Mouse (Mus musculus): ENCODE data around the gene Phf2. TPM values are rescaled to one million over a fixed set of nuclear protein-coding genes. Genes with fewer than 3 reads are reported as not detected.
A peak's percentile ranks its signal among the peaks of the same experiment; 100 is the strongest.

Phf2 gene
- polyA plus RNA-seq, 1 experiment, result 43.3 TPM

DNA sequence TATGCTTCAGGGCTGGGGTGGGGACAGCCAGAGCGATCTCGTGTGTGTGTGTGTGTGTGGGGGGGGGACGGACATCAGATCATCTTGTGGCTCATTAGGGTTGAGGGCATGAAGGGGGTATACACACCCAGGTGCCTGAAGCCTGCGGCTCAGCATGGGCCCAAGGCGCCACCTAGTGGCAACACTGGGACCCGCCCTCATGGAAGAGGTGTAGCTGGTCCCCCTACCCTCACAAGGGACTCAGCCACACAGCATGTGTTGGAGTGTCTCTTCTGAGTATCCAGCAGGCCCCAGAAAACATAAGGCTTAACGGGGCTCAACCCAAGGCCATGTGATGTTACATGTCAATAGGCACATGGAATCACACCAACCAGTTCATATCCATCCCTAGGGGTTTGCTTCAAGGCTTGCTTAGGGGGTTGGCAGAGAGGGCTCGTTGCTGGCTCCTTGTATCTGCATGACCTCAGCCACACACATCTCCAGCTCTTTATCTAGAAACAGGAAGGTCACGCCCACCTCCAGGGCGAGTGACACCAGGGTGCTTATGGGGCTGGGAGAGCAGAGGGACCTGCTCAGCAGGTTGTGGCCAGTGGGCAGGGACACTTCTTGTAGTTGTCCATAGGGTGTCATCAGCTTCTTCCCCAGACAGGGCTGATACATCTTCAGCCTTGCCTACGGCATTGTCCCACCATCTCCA lies 69.9 kb downstream of the Phf2 start:
- DNase-seq (ENCODE audit: low read depth), result peak; percentile 77
- no peak for TF ChIP-seq POLR2A (IDR thresholded peaks at IDR 0.05; ENCODE audit: borderline replicate concordance, extremely low read depth, insufficient read depth, insufficient read length, poor library complexity, severe bottlenecking)
- TF ChIP-seq CTCF (IDR thresholded peaks at IDR 0.05; ENCODE audit: borderline replicate concordance, extremely low read depth, insufficient read depth, insufficient read length), result peak; percentile 94

DNA sequence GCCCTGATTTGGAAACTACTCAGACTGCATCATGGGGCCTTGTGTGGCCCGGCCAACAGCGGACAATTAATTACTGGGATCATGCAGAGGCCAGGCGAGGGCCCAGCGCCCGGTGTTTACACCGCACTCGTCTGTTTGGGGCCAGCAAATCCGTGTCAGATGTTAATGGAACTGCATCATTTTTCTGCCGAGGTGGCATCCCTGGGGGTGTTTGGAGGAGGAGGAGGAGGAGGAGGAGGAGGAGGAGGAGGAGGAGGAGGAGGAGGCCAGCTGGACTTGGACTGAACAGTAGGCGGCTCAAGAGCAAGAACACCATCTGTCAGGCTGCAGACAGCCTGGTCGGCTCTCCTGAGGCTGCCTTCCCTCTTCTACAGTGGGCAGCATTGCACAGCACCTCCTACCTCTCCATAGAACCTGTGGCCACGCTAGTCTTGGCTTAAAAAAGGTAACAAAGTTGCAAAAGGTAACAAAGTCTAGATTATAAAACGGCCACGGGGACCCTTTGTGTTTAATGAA lies 72.6 kb downstream of the Phf2 start:
- TF ChIP-seq CTCF (IDR thresholded peaks at IDR 0.05; ENCODE audit: borderline replicate concordance, extremely low read depth, insufficient read depth, insufficient read length) (no peak), POLR2A (IDR thresholded peaks at IDR 0.05; ENCODE audit: borderline replicate concordance, extremely low read depth, insufficient read depth, insufficient read length, poor library complexity, severe bottlenecking) (no peak)
- DNase-seq (ENCODE audit: low read depth), result peak; percentile 73

DNA sequence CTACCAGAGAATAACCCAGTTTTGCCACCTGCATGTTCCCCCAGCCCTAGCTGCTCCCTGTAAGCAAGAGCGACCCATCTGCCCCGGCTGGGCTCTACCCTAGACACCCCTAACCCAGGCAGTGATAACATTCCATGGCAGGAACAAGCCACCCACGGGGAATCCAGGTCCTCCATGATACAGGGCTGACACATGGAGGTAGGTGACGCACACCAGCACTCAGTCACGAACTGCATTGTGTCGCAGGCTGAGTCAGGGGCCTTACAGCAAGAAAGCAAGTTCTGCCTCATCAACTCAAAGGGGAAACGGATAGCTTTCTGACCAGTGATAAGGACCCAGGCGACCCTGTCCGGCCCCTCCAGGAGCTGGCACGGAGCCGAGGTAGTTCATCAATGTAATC lies 74.0 kb downstream of the Phf2 start:
- TF ChIP-seq POLR2A (IDR thresholded peaks at IDR 0.05; ENCODE audit: borderline replicate concordance, extremely low read depth, insufficient read depth, insufficient read length, poor library complexity, severe bottlenecking) (no peak), CTCF (IDR thresholded peaks at IDR 0.05; ENCODE audit: borderline replicate concordance, extremely low read depth, insufficient read depth, insufficient read length) (no peak)
- DNase-seq (ENCODE audit: low read depth), result no peak

DNA sequence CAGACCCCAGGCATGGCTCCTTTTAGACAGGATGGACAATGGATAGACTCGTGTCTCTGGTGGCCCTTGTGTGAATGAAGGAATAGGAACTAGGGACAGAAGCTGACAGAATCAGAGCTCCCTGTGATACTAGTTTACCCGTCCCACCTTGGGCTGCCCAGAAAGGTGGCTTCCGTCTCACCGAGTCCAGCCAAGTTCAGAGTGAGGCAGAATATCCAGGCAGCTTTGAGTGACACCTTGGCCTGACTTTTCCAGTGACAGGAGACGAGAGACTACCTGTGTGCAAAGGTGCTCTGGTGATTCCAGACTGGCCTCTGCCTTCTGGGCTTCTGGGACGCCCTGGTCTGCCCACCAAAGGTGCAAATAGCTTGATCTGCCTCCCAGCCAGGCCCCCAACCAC lies 75.2 kb downstream of the Phf2 start:
- no peak for TF ChIP-seq CTCF (IDR thresholded peaks at IDR 0.05; ENCODE audit: borderline replicate concordance, extremely low read depth, insufficient read depth, insufficient read length)
- TF ChIP-seq POLR2A (IDR thresholded peaks at IDR 0.05; ENCODE audit: borderline replicate concordance, extremely low read depth, insufficient read depth, insufficient read length, poor library complexity, severe bottlenecking), result no peak
- DNase-seq (ENCODE audit: low read depth), result no peak

DNA sequence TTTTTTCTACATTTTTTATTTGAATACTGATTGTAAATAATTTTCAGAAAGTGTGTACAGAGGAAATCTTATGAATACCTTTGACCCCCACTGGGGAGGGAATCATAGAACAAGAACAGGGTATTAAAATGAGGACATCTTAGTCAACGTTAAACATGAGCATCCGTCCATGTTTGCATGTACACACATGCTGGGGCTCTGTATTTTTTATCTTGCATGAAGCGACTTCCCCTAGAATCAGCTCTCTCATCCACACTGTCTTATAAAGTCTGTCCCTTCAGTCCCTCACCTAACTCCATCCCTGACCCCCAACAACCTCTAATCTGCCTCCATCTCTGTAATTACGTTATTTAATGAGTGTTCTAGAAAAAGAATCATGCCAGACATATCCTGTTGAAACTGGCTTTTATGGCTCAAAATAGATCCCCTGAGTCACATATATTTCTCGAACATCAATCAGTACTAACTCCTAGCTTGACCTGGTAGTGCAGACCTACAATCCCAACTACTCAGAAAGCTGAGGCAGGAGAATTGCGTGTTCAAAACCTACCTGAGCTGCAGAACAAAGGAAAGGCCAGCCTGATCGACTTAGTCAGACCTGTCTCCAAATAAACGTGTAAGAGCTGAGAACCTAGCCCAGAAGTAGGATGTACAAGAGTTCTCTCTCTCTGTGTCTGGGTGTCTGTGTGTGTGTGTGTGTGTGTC lies 86.2 kb downstream of the Phf2 start:
- no peak for TF ChIP-seq POLR2A (IDR thresholded peaks at IDR 0.05; ENCODE audit: borderline replicate concordance, extremely low read depth, insufficient read depth, insufficient read length, poor library complexity, severe bottlenecking)
- no peak for TF ChIP-seq CTCF (IDR thresholded peaks at IDR 0.05; ENCODE audit: borderline replicate concordance, extremely low read depth, insufficient read depth, insufficient read length)
- no peak for DNase-seq (ENCODE audit: low read depth)

DNA sequence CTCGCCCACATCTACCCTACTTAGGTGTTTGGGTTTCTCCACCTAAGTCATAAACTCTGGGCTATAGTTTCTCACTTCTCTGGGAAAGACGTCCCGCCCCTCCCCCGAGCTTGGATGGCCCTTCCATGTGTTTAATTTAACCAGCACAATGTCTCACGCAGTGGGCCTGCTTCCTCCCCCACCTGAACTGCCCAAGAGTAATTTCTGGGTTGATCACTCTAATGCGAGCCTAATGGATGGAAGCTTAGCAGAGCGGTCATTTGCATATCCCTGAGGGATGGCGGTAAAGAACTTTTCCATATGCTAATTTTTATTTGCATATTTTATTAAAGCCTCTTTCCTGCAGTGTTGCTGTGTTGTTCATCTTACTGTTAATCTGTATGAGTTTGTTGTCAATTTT lies 86.8 kb downstream of the Phf2 start:
- no peak for TF ChIP-seq CTCF (IDR thresholded peaks at IDR 0.05; ENCODE audit: borderline replicate concordance, extremely low read depth, insufficient read depth, insufficient read length)
- no peak for TF ChIP-seq POLR2A (IDR thresholded peaks at IDR 0.05; ENCODE audit: borderline replicate concordance, extremely low read depth, insufficient read depth, insufficient read length, poor library complexity, severe bottlenecking)

DNA sequence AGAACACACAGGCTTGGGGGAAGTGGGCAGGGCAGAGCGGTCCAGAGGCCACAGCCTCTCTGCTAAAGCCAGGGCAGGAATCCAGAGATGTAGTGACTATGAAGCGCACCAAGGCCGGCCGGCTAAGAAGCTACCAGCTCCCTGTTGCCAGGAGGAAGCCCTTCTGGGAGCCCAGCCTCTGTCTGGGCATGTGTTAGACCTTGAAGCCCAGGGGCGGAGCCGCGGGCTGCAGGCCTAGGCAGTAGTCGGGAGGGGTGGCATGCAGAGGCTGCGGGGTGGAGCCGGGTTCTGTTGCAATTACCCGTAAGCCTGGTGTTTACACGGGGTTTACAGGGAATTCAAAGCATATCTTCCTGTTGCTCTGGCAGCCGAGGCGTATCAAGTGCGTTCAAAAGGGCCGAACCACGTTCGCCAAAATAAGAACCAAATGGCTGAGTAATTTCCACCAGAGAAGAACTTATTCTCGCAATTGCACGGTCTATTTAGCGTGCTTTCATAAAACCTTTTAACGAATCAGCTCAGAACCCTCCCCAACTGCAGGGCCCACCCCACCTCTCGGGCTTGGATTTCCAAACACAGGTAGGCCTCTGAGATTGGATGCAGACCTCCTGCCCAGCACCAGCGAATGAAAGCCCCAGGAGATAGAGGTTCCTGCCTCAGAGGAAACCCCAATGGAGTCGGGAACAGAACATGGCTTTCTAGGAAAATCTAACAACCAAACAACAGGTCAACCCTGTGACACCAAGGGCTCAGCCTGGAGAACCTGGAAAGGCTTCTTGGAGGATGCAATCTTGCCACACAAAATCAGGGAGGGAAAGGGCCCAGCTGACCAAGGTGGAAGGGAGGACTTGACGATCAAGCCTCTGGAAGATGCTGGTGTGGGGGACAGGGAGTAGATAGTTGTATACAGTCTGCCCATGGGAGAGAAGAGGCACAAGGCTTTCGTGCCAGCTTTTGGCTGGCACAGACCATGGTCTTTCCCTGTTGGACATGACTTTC lies 87.9 kb downstream of the Phf2 start:
- peak; percentile 65 for DNase-seq (ENCODE audit: low read depth)
- TF ChIP-seq CTCF (IDR thresholded peaks at IDR 0.05; ENCODE audit: borderline replicate concordance, extremely low read depth, insufficient read depth, insufficient read length) (no peak), POLR2A (IDR thresholded peaks at IDR 0.05; ENCODE audit: borderline replicate concordance, extremely low read depth, insufficient read depth, insufficient read length, poor library complexity, severe bottlenecking) (no peak)

More for the DNA sequence above, 86.8 kb downstream of the Phf2 start:
- DNase-seq (ENCODE audit: low read depth), result peak; percentile 77

DNA sequence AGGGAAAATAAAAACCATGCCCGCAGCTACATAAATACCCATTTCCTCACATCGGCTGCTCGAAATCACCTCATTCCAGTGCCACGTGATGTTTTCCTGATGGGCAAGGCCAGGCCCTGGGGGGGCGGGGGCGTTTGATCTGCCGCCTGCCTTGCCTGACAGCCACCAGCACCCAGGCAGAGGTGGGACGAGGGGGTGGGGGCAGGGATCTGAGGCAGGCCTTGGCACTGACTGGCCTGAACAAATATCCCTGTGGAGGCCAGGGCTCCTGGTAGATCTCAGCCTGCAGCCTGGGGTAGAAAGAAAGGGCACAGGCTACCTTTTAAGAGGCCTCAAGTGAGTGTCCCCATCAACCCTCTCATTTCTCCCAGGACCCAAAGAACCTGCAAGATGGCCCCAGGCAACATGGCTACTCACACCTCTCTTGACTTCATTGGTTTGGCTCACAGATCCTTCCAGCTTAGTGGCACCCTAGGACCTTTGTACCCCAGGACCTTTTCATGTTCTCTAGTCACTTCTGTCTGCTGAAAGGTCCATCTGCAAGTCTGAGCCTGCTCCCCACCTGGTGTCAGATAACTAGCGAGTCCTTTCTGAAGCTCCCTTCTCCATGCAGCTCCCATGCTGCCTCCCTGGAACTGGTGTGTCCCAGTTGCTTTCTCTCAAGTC lies 90.4 kb downstream of the Phf2 start:
- DNase-seq (ENCODE audit: low read depth), result no peak
- no peak for TF ChIP-seq CTCF (IDR thresholded peaks at IDR 0.05; ENCODE audit: borderline replicate concordance, extremely low read depth, insufficient read depth, insufficient read length)
- no peak for TF ChIP-seq POLR2A (IDR thresholded peaks at IDR 0.05; ENCODE audit: borderline replicate concordance, extremely low read depth, insufficient read depth, insufficient read length, poor library complexity, severe bottlenecking)

DNA sequence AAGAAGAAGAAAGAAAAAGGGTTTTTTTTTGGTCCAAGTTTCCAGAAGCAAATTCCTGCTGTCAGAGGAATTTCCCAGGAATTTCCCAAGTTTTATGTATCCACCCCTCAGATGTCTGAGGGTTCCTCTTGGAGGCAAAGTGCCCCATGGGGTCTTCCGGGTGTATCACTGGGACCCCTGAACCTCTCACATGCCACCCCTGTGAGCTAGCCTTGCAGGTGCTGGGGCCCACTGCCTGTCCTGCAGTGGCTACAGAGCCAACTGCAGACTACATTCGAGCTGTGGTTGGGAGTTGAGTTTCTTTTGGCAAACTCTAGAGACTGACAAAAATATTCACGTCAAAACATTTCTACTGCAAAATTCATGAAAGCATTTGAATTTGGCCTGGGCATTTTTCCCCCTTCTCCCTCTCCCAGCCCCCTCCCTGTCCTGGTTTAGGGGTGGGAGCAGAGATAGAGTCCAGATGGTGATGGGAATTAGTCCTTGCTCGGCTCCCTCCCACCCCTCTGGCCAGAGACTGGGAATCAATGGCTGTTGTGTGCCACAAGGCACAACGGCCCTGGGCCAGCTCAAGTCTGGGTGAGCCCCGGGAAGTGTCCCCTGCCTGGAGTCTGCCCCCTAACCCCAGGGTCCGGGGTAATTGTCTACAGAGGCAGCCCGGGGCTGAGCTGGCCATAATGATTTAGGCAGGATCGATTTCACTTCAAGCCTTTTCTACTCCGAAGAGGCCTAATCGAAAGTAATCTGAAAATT lies 91.2 kb downstream of the Phf2 start:
- TF ChIP-seq POLR2A (IDR thresholded peaks at IDR 0.05; ENCODE audit: borderline replicate concordance, extremely low read depth, insufficient read depth, insufficient read length, poor library complexity, severe bottlenecking) (no peak), CTCF (IDR thresholded peaks at IDR 0.05; ENCODE audit: borderline replicate concordance, extremely low read depth, insufficient read depth, insufficient read length) (no peak)
- DNase-seq (ENCODE audit: low read depth), result no peak

DNA sequence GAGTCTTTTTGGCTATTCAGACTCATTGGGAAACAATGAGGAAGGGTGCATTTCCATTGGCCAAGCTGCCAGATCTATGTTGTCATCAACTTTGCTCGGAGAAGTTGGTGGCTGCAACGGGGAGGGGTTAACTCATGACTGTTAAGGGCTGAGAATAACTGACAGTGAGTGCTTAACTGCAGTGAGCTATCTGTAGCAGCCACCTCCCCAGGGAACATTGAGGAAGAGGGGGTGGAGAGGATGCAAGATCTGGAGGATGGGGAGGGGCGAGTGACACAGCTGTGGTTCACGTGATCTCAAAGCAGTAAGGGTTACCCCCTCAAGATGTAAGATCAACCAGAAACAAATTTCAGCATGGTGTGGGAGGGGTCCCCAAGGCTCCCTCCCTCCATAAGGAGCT lies 92.8 kb downstream of the Phf2 start:
- TF ChIP-seq CTCF (IDR thresholded peaks at IDR 0.05; ENCODE audit: borderline replicate concordance, extremely low read depth, insufficient read depth, insufficient read length), result no peak
- TF ChIP-seq POLR2A (IDR thresholded peaks at IDR 0.05; ENCODE audit: borderline replicate concordance, extremely low read depth, insufficient read depth, insufficient read length, poor library complexity, severe bottlenecking), result no peak
- DNase-seq (ENCODE audit: low read depth), result no peak
